Mouse (Mus musculus) R1 (cell line): ENCODE data around the gene Gm21987.

Experiments
- DNase-seq: peaks from one replicate; pipeline ENCODE4 v3.0.0-alpha.2; 2018; ENCODE audit warnings: low read depth, low spot score

Gene Gm21987

GRCm38 (mm10) chr16:38394191-38394618 is 47.4 kb downstream of the Gm21987 start:
- DNase-seq, result no peak

- no peak for DNase-seq
These were observed 48.4 kb downstream of the Gm21987 start for GRCm38 (mm10) chr16:38395060-38395730.

GRCm38 (mm10) chr16:38396155-38396554 is 49.3 kb downstream of the Gm21987 start:
- no peak for DNase-seq

- no peak for DNase-seq
These were observed 51.4 kb downstream of the Gm21987 start for GRCm38 (mm10) chr16:38398266-38398665.

- no peak for DNase-seq
These were observed 52.2 kb downstream of the Gm21987 start for GRCm38 (mm10) chr16:38399076-38399475.

GRCm38 (mm10) chr16:38399531-38400231 is 52.8 kb downstream of the Gm21987 start:
- peak; percentile 44 for DNase-seq

GRCm38 (mm10) chr16:38400311-38400960 is 53.6 kb downstream of the Gm21987 start:
- no peak for DNase-seq

- peak; percentile 19 for DNase-seq
These were observed 54.6 kb downstream of the Gm21987 start for GRCm38 (mm10) chr16:38401468-38401867.

GRCm38 (mm10) chr16:38403639-38404038 is 56.8 kb downstream of the Gm21987 start:
- DNase-seq, result no peak

- DNase-seq, result no peak
These were observed 59.5 kb downstream of the Gm21987 start for GRCm38 (mm10) chr16:38406293-38406692.

GRCm38 (mm10) chr16:38406708-38407107 is 59.9 kb downstream of the Gm21987 start:
- DNase-seq, result peak; percentile 78

- DNase-seq, result peak; percentile 89
These were observed 60.7 kb downstream of the Gm21987 start for GRCm38 (mm10) chr16:38407584-38407983.

- no peak for DNase-seq
These were observed 61.6 kb downstream of the Gm21987 start for GRCm38 (mm10) chr16:38408416-38408815.
